Mouse (Mus musculus): Measurements from ENCODE around the gene Scrn1. TPM values are rescaled to one million over a fixed set of nuclear protein-coding genes. Genes with fewer than 3 reads are reported as not detected.

Scrn1 gene
- total and polyA plus RNA-seq, 2 experiments from 2014 or later, result 91.7 to 121 TPM

DNA sequence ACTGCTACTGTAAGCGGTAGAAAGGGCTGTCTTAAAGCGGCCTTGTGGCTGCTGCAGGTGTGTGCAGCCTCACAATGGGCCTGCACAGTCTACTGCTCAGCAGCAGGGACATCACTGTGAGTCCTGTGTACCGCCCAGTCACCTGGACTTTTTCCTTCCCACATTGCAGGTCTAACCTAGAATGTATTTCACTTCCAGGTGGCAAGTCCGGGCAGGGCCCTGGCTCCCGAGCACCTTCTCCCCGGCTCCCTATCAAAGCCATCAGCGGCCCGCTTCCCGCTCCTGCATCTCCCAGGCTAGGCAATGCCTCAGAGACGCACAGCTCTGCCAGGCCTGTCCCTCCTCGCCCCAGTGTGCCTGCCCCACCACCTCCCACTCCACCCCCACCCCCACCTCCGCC is 81.3 kb downstream of the Scrn1 start:
- TF ChIP-seq CTCF (IDR thresholded peaks at IDR 0.05; ENCODE audit: low read depth), result no peak; the same call in 1 of the 2 replicates
- DNase-seq (ENCODE audit: low spot score) (peak; percentile 30), ATAC-seq (peak; percentile 69)
- no peak overlapping the region for H3K4me3 ChIP-seq (ENCODE audit: low read length)
- H3K4me2 ChIP-seq (ENCODE audit: low read depth, low read length), result peak overlapping the region; percentile 50
- H3K27me3 ChIP-seq (ENCODE audit: insufficient read depth, low read length), result no peaks in the 10 kb centered on the region
- H3K4me1 ChIP-seq (ENCODE audit: insufficient read depth, low read length), result peaks cover 4% of the 10 kb centered on the region; the same call in 1 of the 2 replicates
- no peaks in the 10 kb centered on the region for H3K9me3 ChIP-seq (ENCODE audit: low read length)
- peak overlapping the region; percentile 13; the same call in 1 of the 2 replicates for H3K9ac ChIP-seq (replicated peaks; ENCODE audit: low read length)
- H3K36me3 ChIP-seq (ENCODE audit: insufficient read depth, low read length), result no peaks in the 10 kb centered on the region
- H3K27ac ChIP-seq, result no peak overlapping the region; the same call in 1 of the 2 replicates
- WGBS, result 26% methylated on average over 11 of the region's 12 CpGs

DNA sequence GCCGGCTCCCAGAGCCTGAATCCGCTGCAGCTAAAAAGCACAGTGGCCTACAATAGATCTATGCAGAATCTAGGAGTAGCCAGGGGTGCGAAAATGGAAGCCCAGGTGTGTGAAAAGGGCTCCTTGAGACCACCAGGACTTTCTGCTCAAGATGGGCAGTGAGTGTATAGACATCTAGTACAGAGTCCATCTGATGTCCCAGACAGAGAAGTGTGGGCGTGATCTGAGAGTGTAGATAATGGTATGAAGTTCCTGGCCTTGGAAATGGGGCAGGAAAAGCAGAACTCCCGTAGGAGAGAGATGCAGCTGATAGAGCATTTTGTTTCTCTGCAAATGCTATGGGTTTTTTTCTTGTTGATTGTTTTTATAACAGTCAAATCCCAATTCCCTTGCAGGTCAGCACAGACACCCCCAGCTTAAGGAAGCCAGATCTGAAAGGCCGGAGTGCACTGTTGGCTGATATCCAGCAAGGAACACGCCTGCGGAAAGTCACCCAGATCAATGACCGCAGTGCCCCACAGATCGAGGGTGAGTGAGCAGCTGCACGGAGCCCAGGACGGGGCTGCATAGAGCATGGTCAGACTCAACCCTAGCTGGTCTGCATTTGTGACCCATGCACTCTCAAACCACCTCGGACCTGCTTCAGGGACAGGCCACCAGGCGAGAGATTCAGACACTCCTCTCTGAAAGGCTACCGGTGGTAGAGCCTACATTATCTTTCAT is 84.7 kb downstream of the Scrn1 start:
- Histone ChIP-seq H3K4me2 (ENCODE audit: low read depth, low read length) (no peak overlapping the region), H3K4me3 (ENCODE audit: low read length) (no peak overlapping the region), H3K9me3 (ENCODE audit: low read length) (no peaks in the 10 kb centered on the region), H3K4me1 (ENCODE audit: insufficient read depth, low read length) (peaks cover 8% of the 10 kb centered on the region; the same call in 1 of the 2 replicates), H3K27ac (no peak overlapping the region), H3K36me3 (ENCODE audit: insufficient read depth, low read length) (no peaks in the 10 kb centered on the region), H3K27me3 (ENCODE audit: insufficient read depth, low read length) (no peaks in the 10 kb centered on the region), H3K9ac (replicated peaks; ENCODE audit: low read length) (no peak overlapping the region)
- DNase-seq (ENCODE audit: low spot score) (no peak), ATAC-seq (no peak)
- WGBS, result 79% methylated on average over 15 of the region's 15 CpGs
- TF ChIP-seq CTCF (IDR thresholded peaks at IDR 0.05; ENCODE audit: low read depth), result no peak

DNA sequence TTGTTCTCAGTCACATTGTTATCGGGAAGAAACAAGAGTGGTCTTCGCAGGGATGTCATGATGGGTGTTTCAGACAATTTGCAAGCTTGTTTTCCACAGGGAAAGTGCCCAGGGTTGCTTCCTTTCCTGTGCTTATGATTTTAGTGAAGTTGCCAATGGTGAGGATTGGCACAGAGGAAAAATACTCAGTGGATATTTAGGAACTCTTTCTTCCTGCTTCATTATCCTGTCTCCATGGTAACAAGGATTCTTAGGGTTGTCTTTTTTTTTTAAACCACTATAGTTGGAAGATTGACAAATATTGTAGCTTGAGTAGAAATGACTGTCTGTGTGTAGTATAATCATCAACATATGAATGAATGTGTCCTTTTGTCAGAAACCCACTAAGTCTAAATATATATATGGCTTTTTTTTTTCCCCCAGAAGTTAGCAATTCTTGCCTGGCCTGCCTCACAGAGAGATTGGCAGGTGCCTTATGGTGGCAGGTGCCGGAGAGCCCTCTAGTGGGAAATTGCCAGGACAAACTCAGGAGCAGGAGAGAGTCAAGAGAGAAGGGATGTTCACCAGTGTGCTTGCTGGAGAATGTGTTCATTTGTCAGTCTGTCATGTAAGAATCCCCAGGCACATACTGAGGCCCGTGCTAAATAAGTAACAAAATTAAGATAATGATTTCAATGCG is 87.5 kb downstream of the Scrn1 start:
- DNase-seq (ENCODE audit: low spot score), result peak; percentile 69
- WGBS, result 39% methylated on average over 5 of the region's 5 CpGs
- H3K9ac ChIP-seq (replicated peaks; ENCODE audit: low read length), result no peak overlapping the region
- TF ChIP-seq CTCF (IDR thresholded peaks at IDR 0.05; ENCODE audit: low read depth), result peak; percentile 58
- no peak overlapping the region for H3K4me2 ChIP-seq (ENCODE audit: low read depth, low read length)
- ATAC-seq, result peak; percentile 43; the same call in 1 of the 2 replicates
- no peaks in the 10 kb centered on the region for H3K9me3 ChIP-seq (ENCODE audit: low read length)
- H3K27ac ChIP-seq, result peak overlapping the region; percentile 45; the same call in 1 of the 2 replicates
- H3K4me3 ChIP-seq (ENCODE audit: low read length), result no peak overlapping the region
- H3K4me1 ChIP-seq (ENCODE audit: insufficient read depth, low read length), result 0 out of 2 replicates have a peak, but pooled peaks cover 4% of the 10 kb centered on the region
- H3K27me3 ChIP-seq (ENCODE audit: insufficient read depth, low read length), result no peaks in the 10 kb centered on the region
- no peaks in the 10 kb centered on the region for H3K36me3 ChIP-seq (ENCODE audit: insufficient read depth, low read length)

DNA sequence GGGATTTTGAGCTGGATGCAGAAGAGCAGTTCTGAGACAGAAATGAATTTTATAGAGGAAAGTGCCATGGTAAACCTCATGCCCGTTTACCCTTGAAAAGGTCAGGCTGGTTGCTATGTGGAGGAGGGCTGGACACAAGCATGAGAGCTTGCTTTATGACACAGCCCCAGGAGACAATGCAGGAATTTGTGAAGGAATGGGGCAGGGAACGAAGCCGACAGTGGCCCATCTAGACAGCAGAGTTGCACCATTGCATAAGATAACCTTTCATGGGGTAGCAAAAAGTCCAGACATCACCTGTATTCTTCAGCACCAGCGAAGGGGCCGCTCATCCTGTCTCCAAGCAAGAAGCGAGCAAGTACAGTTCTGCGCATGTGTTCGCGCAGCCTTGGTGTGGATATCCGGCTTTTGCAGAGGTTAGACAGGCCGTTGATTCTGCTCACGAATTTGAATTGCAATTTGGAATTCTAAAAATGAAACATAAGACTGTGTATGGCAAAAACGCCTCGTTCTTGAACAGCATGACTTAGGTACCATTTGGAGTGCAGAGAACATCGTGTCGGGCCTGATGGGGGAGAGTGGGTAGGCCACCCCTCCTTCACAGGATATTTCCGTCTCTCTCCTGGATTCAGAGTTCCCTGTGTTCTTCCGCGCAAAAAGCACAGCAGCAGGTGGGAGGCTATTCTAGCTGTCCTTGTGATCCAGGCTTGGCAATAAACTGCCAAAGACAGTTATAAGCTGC is 90.2 kb downstream of the Scrn1 start:
- ATAC-seq, result no peak
- Histone ChIP-seq H3K27ac (no peak overlapping the region), H3K9me3 (ENCODE audit: low read length) (no peaks in the 10 kb centered on the region), H3K4me1 (ENCODE audit: insufficient read depth, low read length) (0 out of 2 replicates have a peak, but pooled peaks cover 4% of the 10 kb centered on the region), H3K4me2 (ENCODE audit: low read depth, low read length) (no peak overlapping the region), H3K4me3 (ENCODE audit: low read length) (no peak overlapping the region), H3K36me3 (ENCODE audit: insufficient read depth, low read length) (no peaks in the 10 kb centered on the region), H3K9ac (replicated peaks; ENCODE audit: low read length) (no peak overlapping the region), H3K27me3 (ENCODE audit: insufficient read depth, low read length) (no peaks in the 10 kb centered on the region)
- 73% methylated on average over 19 of the region's 19 CpGs for WGBS
- DNase-seq (ENCODE audit: low spot score), result no peak
- TF ChIP-seq CTCF (IDR thresholded peaks at IDR 0.05; ENCODE audit: low read depth), result no peak

DNA sequence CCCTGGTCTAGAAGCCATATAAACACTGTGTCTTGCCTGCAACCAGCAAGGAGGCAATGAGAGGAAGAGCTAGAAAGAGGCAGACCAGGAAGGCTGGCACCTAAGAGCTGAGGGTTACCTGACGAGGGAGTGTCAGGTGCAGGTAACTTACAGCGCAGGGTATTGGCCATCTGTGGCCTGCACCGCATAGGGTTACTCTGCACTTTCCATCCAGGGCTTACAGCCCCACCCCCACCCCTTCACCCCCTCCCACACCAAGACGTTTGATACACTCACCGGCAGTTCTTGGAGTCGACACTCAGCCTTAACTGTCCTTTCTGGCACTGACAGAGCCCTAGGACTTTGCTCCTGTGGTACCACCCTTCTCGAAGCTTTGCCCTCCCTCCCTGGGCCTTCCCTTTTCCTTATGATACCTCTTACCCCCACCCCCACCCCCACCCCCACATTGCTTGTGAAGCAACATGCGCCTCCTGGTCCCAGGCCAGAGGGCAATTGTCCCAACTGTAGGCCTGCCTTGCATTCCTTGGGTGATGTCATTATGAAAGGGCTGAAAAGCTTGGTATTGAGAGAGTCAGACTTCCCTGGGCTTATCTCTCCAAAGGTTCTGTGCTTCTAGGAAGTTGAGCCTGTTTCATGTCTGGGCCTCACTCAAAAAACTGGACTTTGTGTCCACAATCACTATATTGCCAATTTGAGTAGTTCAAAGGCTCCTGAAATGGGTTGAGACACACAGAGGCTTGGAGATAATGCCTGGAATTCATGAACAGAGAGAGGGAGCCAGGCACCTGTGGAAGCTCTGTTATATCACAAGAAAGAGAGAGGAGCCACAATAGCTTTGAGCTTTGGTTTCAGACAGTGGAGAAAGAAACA is 93.2 kb downstream of the Scrn1 start:
- Histone ChIP-seq H3K4me2 (ENCODE audit: low read depth, low read length) (no peak overlapping the region), H3K27me3 (ENCODE audit: insufficient read depth, low read length) (no peaks in the 10 kb centered on the region), H3K27ac (no peak overlapping the region), H3K4me3 (ENCODE audit: low read length) (no peak overlapping the region), H3K9me3 (ENCODE audit: low read length) (no peaks in the 10 kb centered on the region), H3K9ac (replicated peaks; ENCODE audit: low read length) (no peak overlapping the region), H3K4me1 (ENCODE audit: insufficient read depth, low read length) (0 out of 2 replicates have a peak, but pooled peaks cover 4% of the 10 kb centered on the region), H3K36me3 (ENCODE audit: insufficient read depth, low read length) (no peaks in the 10 kb centered on the region)
- WGBS, result 74% methylated on average over 8 of the region's 8 CpGs
- TF ChIP-seq CTCF (IDR thresholded peaks at IDR 0.05; ENCODE audit: low read depth), result no peak
- no peak for DNase-seq (ENCODE audit: low spot score)
- no peak for ATAC-seq

DNA sequence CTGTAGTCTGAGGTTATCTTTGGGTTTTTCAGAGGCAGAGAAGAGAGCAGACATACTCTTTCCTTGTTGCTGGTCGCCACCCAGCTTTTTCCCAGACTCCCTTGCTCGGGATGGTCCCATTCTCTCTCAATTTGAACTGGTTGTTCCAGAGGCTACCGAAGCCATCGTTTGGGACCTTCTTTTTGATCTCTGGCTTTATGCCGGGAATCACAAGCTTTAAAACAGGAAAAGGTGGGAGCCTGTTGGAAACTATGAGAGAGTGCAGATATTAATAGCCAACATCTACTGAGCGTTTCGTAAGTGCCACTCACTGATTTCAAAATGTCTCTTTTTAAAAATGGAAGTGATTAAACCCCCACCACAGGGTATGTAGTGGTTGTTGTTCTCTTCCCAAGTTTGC is 94.4 kb downstream of the Scrn1 start:
- Histone ChIP-seq H3K9me3 (ENCODE audit: low read length) (no peaks in the 10 kb centered on the region), H3K9ac (replicated peaks; ENCODE audit: low read length) (no peak overlapping the region), H3K27me3 (ENCODE audit: insufficient read depth, low read length) (no peaks in the 10 kb centered on the region), H3K36me3 (ENCODE audit: insufficient read depth, low read length) (no peaks in the 10 kb centered on the region), H3K4me3 (ENCODE audit: low read length) (no peak overlapping the region), H3K27ac (no peak overlapping the region), H3K4me1 (ENCODE audit: insufficient read depth, low read length) (no peaks in the 10 kb centered on the region), H3K4me2 (ENCODE audit: low read depth, low read length) (no peak overlapping the region)
- ATAC-seq, result no peak
- no peak for TF ChIP-seq CTCF (IDR thresholded peaks at IDR 0.05; ENCODE audit: low read depth)
- WGBS, result 91% methylated on average over 7 of the region's 7 CpGs
- DNase-seq (ENCODE audit: low spot score), result no peak
